Mouse (Mus musculus): Measurements from ENCODE around the gene Jak3.

The Jak3 gene

GRCm38 (mm10) chr8:71676020-71676741, at the start of gene Jak3:
Jak3 (plus strand) TSS chr8:71676296.
- peak; percentile 63 to 73 for DNase-seq (ENCODE audit: low spot score in 2 of 2)

DNA sequence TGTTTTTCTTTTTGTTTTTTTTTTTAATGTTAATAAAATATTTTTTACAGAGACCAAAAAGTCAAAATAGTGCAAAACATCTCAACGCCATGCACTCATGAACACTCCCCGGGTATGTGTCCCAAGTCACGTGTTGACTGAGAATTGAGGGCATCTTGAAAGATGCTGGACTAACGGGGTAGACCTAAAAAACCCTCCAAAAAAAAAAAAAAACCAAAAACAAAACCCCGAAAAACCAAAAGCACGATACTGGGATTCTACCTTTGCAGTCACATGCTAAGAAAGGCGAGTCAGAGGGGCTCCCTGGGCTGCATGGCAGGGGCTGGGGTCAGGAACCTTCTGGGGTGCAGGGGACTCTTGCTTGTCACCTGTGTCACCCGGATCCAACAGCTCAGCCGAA, 49.3 kb upstream of the Jak3 start:
- no peak for DNase-seq (ENCODE audit: low spot score in 2 of 2)

DNA sequence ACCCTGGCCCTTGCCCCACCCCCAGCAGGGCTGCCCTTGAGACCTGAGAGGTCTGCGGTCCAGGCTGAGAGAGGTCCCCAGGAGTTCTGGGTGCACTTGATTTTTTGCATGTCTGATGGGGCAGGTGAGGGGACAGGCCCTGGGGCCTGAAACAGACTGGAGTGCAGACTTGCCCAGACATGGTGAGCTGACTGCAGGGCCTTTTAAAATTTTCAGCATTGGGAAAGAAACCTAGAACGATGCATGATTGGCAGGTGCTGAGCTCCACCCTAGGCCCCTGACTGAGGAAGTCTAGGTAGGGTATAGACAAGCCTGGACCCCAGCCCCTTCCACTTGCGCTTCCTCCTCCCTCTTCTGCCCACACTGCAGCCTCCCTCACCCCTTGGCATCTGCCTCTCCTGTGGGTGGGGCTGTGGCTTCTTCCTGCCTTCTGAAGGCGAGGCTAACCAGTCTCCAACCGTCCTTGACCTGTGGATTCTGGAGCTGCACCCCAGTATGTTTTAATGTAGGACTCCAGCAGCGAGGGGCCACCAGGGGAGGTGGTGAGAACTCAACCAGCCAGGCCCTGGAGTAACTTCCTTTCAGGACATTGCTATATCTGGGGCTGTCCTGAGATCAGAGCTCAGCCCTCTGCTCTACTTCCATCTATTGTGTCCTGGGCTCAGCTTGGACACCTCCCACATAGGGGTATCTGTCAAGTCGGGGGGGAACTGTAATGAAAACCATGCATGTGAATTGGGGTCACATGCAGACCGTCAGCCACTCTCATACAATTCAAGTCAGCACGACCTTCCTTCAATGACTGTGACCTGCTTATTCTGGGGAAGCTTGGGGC, 48.6 kb upstream of the Jak3 start:
- DNase-seq (ENCODE audit: low spot score in 2 of 2), result no peak

GRCm38 (mm10) chr8:71628396-71629095, 47.5 kb upstream of the Jak3 start:
- no peak for DNase-seq (ENCODE audit: low spot score in 2 of 2)

DNA sequence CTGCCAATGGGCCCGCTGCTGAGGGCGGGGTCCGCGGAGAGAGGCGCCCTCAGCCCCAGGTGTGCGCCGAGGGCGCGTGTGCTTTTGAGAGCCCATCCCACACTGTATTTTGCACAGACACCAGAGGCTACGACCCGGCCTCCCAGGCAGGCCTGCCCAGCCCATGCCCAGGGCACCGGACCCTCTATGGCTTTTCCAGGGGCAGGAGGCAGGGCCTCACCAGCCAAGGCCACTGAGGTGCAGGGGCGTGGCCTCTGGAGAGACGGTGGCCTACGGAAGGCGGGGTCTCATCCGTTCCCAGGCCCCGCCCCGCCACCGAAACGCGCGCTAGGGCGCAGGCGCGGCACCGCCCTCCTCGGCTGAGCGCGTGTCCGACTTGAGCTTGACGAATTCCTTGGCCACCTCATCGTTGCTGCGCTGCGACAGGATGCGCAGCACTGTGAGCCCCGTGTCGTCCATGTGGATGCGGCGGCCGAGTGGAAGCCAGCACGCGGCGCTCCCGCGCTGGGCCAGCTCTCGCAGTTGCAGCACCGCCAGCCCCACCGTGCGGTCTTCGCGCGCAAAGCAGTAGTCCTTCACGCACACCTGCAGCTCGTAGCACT, 46.9 kb upstream of the Jak3 start:
- DNase-seq (ENCODE audit: low spot score in 2 of 2), result peak; percentile 90 to 95

DNA sequence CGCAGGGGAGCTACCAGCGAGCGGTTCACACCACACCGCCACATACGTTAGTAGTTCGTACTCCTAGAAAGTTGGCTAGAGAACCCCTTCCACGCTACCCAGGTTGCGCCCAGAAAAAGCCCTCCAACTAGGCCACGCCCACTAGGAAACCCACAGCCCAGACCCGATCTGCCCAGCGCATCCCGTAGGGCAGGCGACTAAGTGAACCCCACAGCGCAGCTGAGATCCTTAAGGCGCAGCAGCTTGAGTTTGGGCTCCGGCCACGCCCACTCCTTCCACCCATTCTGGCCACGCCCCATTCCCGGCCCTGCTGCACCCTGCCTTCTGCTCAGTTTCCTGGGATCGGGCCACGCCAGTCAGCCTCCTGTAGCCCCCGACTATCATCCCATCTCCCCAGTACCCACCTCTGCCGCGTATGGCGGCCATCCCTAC, 46.3 kb upstream of the Jak3 start:
- DNase-seq (ENCODE audit: low spot score in 2 of 2), result peak; percentile 31 to 49

- no peak for DNase-seq (ENCODE audit: low spot score in 2 of 2)
These were observed 45.3 kb upstream of the Jak3 start for GRCm38 (mm10) chr8:71630761-71631160.

DNA sequence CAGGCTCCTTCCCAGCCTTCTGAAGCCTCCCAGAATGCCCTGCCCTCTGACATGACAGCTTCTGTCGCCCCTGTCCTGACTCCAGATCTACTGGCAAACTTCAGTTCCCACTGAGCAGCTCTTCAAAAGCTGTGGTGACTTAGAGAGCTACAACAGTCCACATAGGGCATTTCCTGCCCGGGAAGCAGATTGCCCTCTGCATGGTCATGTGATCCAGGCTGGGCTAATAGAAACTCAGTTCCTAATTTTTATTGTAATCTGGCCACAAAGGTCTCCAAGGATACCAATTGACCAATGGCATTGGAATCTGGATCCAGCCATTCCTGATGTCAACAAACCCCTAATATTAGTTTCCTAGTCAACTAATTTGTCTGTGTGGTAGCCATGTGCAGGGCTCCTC, 44.2 kb upstream of the Jak3 start:
- DNase-seq (ENCODE audit: low spot score in 2 of 2), result no peak

- peak in 1 of 2 experiments; percentile 37 for DNase-seq (ENCODE audit: low spot score in 2 of 2)
These were observed 42.9 kb upstream of the Jak3 start for GRCm38 (mm10) chr8:71633164-71633563.

- DNase-seq (ENCODE audit: low spot score in 2 of 2), result peak; percentile 34 to 51
These were observed 42.0 kb upstream of the Jak3 start for GRCm38 (mm10) chr8:71633981-71634667.

- no peak for DNase-seq (ENCODE audit: low spot score in 2 of 2)
These were observed 38.7 kb upstream of the Jak3 start for GRCm38 (mm10) chr8:71637149-71638095.

GRCm38 (mm10) chr8:71638321-71638720, 37.8 kb upstream of the Jak3 start:
- DNase-seq (ENCODE audit: low spot score in 2 of 2), result no peak

GRCm38 (mm10) chr8:71639318-71639717, 36.8 kb upstream of the Jak3 start:
- DNase-seq (ENCODE audit: low spot score in 2 of 2), result no peak

DNA sequence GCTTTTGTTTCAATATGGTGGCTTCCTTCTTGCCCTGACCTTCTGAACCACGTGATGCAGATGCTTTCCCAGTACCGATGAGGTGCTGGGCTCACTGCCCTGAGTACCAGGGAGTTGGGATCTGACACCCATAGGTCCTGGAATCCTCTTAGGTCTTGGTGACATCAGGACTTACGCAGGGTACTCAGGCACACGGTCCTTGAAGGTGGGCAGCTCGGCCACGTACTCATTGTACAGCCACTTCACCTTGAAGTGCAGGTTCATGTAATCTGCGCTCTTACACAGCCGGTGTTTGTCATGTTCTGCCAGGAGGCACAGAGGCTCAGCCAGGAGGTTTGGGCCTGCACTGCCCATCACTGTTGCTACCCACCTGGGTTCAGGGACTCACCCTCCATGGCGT, 30.6 kb upstream of the Jak3 start:
- DNase-seq (ENCODE audit: low spot score in 2 of 2), result no peak

- peak in 1 of 2 experiments; percentile 32 for DNase-seq (ENCODE audit: low spot score in 2 of 2)
These were observed 21.5 kb upstream of the Jak3 start for GRCm38 (mm10) chr8:71654600-71654999.

DNA sequence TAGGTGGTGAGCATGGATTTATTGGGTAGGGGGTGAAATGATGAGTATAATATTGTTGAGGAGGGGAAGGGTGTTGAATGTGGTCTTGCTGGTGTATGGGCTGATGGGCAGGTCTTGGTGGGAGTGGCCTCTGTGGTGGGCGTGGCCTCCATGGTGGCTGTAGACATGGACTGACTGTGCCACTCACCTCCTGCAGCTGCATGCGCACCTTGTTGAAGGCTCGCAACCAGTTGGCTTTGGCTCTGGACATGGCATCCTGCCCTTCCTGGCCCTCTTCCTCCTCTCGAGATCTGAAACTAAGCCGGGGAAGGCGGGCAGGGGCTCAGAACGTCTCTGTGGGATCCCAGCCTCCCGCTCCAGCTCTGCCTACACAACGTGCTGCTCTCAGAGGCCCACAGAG, 18.3 kb upstream of the Jak3 start:
- DNase-seq (ENCODE audit: low spot score in 2 of 2), result no peak

- DNase-seq (ENCODE audit: low spot score in 2 of 2), result no peak
These were observed 17.5 kb upstream of the Jak3 start for GRCm38 (mm10) chr8:71658515-71659049.

DNA sequence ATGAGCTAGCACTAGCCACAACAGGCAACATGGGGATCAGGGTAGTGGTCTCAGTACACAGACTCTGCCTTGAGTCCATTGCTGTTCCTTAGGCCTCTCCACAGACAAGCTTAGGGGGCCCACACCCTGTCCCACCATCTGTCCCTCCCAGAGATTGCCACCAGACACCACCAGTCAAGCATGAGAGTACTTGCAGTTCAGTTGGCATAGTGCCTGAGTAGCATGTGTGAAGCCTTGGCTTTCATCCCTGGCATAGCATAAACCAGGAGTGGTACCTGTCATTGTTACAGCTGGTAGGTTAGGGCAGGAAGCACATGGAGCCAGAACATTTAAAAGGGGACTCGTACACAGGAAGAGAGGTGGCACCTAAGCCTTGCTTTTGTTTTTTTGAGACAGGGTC, 16.3 kb upstream of the Jak3 start:
- DNase-seq (ENCODE audit: low spot score in 2 of 2), result no peak

DNA sequence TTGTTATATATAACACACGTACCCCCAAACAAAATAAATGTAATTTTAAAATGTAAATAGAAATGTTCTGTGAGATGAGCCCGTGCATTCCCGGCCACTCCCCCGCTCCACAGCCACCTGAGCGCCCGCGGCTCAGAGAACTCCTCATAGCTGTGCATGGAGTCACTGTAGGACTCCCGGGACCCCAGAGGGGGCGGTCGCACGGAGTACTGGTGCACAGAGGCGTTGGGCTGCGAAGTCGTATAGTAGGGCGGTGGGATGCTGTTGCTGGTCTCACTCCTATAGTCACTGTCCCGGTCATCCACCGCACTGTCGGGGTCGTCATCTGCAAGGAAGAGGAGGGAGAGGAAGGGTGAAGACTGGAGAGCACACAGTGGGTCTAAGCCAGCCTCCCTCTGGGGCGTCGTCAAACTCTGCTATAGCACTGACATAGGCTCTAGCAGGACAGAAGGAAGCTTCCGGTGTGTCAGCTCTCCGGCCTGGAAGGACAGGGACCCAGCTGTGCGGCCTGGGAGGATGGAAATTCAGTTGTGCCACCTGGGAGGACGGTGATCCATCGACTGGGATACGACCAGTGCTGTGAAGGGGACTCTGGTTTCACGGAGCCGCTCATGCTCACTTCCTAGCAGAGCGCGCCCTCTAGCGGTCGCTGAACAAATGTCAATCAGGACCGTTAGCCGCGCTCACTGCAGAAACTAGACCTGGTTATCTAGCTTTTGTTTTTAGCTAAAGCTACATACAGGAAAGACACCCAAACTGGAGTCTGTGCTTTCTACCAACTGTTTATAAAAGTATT, 15.6 kb upstream of the Jak3 start:
- peak; percentile 62 to 65 for DNase-seq (ENCODE audit: low spot score in 2 of 2)
